Mouse (Mus musculus): Measurements from ENCODE around the gene Eif4e.
A peak's percentile ranks its signal among the peaks of the same experiment; 100 is the strongest.
"Not testable (repeated sequence)": the region's sequence is repeated elsewhere in the genome, so short reads cannot be mapped to it uniquely, and the experiment has no call there.

Gene Eif4e

DNA sequence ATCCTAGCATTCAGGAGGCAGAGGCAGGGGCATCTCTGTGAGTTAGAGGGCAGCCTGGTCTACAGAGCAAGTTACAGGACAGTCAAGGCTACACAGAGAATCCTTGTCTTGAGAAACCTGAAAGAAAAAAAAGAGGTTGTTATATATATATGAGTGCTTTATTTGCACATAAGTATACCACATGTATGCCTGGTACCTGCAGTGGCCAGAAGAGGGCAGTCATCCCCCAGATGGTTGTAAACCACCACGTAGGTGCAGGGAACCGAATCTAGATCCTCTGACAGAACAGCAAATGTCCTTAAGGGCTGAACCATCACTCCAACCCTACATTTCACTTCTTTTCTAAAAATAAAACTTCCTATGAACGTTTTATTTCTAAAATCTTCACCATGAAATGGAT is 8.1 kb upstream of the Eif4e start:
- DNase-seq (ENCODE audit: low read depth, low spot score): peak; percentile 73

GRCm38 (mm10) chr3:138519218-138519617 is 6.8 kb upstream of the Eif4e start:
- DNase-seq (ENCODE audit: low read depth, low spot score): no peak

DNA sequence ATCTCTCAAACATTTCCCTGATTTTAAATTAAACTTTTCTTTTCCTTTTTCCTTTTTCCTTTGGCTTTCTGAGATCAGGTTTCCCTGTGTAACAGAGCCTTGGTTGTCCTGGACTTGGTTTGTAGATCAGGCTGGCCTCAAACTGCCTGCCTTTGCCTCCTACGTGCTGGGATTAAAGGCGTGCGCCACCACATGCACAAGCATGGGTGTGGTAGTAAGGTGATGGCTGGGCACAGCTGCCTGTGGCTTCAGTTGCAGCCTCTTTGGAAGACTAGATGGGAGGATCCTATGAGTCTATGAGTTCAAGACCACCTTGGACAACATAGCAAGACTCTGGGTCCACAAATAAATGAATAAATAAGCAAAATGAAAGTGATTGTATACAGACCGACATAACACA is 2.0 kb upstream of the Eif4e start:
- no peak for DNase-seq (ENCODE audit: low read depth, low spot score)

DNA sequence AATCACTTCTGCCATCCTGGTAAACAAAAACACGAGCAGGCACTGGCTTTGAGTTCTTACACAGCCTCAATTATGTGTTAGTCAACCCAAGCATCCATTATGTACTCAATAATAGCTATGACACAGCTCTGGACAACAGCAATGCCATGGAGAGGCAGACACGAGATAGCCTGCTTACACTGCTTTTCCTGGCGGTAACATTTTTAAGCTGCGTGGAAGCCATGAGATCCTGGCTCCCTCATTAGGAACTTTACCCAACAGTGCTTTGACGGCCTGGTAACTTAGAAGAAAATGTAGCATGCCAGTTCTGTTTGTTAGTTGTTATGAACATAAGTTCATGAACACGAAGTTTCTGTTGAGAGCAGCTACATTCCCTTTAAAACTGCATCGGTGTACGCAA is 485 bp upstream of the Eif4e start:
- no peak for DNase-seq (ENCODE audit: low read depth, low spot score)

DNA sequence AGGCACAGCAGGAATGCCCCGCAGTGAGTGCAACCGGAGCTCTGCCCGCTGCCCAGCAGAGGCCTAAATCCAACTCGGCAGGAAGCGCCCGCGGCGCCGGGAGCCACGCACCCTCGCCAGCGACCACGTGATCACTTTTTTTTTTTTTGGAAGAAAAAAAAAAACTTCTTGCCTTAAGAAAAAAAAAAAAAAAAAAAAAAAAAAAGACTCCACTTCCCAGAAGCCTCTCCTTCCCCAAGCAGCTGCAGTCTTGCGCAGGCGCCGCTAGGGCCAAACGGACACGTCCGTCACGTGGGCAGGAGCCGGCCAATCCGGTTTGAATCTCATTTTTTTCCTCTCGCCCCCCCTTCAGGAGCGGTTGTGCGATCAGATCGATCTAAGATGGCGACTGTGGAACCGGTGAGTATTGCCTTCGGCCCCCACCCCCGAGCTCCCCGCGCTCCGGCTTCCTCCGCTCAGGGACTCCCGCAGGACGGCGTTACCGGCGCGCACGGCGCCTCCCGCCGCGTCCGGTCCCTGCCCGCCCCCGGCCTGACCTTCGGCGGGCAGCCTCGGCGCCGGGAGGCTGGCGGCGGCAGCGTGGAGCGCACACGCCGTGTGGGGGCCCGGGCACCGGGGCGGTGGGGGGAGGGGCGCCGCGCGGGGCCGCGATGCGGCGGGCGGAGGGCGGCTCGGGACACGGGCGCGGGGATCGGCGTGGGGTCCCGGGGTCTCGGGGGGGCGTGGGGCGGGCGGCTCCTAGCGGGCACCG is 1.1 kb downstream of the Eif4e start:
- peak; percentile 99 for DNase-seq (ENCODE audit: low read depth, low spot score)

GRCm38 (mm10) chr3:138527667-138528231 is 1.8 kb downstream of the Eif4e start:
- peak; percentile 83 for DNase-seq (ENCODE audit: low read depth, low spot score)

DNA sequence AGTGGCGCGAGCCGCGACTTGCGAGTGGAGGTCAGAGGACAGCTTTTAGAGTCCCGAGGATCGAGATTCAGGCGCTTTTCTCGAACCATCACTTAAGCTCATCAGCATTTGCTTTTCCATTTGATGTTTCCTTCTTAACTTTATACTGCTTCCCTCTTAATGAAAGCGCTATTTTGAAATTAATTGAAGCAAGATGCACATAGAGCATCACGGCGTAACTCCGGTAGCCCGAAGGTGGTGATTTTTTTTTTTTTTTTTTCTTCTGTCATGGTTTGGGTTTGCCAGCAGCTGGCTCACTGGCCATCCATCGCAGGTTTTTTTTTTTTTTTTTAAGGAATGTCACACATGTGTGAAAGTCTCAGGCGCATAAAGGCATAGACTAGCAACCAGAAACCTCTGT is 2.3 kb downstream of the Eif4e start:
- no peak for DNase-seq (ENCODE audit: low read depth, low spot score)

DNA sequence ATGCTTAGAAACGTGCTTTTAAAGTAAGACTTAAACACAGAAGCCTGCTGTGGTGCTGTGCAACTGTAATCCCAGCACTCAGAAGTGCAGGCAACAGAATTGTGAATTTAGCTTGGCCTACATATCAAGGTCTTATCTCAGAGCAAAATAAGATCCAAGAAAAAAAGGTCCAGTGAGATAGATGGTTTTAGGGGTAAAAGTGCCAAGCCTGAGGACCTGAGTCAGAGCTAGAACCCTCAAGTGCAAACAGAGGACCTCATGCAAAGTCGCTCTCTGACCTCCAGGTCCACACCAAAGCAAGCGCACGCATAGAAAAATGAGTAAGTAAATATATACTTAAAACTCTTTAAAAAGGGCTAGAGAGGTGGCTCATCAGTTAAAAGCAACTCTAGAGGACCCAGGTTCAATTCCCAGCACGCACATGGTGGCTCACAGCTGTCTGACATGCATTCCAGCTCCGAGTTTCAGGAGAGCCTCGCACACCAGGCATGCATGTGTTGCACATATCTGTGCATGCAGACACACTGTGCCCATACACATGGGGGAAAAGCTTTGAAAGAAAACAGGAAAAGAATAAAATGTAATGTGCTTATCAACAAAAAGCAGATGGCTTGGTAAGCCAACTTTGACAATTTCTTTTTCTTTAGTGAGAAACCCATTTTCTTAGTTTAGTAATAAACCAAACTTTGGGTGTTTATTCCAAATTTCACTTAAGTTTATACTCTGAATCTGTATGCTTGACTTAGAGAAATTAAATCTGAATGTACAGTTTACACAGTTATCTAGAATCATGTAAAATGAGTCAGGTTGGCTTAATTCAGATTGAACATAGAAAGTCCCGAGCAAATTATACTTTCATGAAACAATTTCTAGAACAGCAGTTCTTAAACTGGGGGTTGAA is 4.8 kb downstream of the Eif4e start:
- no peak for DNase-seq (ENCODE audit: low read depth, low spot score)

- no peak for DNase-seq (ENCODE audit: low read depth, low spot score)
Measured at GRCm38 (mm10) chr3:138531479-138532181, 5.7 kb downstream of the Eif4e start.

- DNase-seq (ENCODE audit: low read depth, low spot score): no peak
Measured at GRCm38 (mm10) chr3:138532764-138533163, 6.8 kb downstream of the Eif4e start.

- DNase-seq (ENCODE audit: low read depth, low spot score): no peak
Measured at GRCm38 (mm10) chr3:138536031-138536430, 10.1 kb downstream of the Eif4e start.

- no peak for DNase-seq (ENCODE audit: low read depth, low spot score)
Measured at GRCm38 (mm10) chr3:138542621-138543020, 16.6 kb downstream of the Eif4e start.

GRCm38 (mm10) chr3:138544117-138544516 is 18.1 kb downstream of the Eif4e start:
- no peak for DNase-seq (ENCODE audit: low read depth, low spot score)

DNA sequence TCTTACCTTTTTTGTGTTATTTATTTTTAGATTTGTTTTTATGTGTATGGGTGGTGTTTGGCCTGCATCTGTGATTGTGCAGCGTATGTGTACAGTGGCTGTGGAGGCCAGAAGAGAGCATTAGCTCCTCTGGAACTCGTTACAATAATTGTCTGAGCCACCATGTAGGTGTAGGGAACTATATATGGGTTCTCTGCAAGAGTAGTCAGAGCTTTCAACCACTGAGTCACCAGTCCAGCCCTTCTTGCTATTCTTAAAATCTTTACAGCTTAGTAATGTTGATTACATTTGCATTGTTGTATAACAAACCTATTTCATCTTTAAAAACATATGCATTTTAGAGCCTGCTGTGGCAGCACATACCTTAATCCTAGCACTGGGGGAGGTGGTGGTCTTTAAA is 20.7 kb downstream of the Eif4e start:
- DNase-seq (ENCODE audit: low read depth, low spot score): no peak

- no peak for DNase-seq (ENCODE audit: low read depth, low spot score)
Measured at GRCm38 (mm10) chr3:138549045-138549444, 23.1 kb downstream of the Eif4e start.

DNA sequence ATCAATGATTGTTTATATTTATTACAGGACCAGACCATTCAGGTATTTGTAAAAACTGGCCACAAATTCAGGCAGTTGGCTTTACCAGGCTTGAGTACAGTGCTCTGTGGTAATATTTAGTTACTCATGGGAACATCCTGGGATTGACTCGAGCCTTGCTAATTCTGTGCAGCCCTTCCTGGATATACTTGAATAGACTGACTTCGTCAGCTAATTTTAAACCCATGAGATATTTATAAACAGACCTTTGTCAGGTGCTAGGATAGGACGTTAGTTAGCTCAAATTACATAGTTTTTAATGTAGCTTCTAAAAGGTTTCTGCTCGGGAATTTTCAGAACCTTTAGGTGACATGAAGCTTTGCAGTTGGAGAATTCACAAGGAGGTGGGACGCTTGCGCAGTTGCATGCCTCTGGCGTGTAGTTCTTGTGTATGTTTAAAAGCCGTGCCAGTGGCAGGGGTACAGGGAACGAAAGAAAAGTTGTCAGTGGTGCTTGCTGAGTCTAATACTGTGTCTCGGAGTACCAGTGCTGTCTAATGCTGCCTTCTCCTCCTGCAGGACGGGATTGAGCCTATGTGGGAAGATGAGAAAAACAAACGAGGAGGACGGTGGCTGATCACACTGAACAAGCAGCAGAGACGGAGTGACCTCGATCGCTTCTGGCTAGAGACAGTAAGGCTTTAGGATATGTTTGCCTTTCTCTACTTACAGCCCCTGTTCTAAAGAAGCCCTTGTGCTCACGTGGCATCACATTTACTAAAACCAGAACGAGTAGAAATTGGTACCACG is 24.6 kb downstream of the Eif4e start:
- DNase-seq (ENCODE audit: low read depth, low spot score): no peak

GRCm38 (mm10) chr3:138555279-138555678 is 29.3 kb downstream of the Eif4e start:
- not testable (repeated sequence) for DNase-seq (ENCODE audit: low read depth, low spot score)

- DNase-seq (ENCODE audit: low read depth, low spot score): no peak
Measured at GRCm38 (mm10) chr3:138558529-138558928, 32.5 kb downstream of the Eif4e start.

DNA sequence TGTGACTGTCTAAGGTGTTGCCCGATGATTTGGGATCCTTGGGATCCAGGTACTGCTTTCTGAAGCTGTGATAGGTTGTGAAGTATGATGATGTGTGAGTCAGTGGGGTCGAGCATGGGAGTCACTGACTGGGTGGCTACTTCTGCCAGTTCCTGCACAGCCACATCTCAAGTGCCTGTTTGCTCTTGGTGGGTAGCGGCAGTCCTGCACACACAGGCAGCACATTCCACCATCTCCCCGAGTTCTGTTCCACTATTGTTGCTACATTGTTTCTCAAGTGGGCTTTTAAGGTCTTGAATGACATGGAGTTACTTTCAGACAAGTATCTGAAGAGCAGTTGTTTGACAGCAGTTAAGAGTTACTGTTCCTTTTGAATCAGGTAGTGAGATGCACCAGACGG is 34.3 kb downstream of the Eif4e start:
- DNase-seq (ENCODE audit: low read depth, low spot score): no peak

GRCm38 (mm10) chr3:138560886-138561285 is 34.9 kb downstream of the Eif4e start:
- no peak for DNase-seq (ENCODE audit: low read depth, low spot score)

DNA sequence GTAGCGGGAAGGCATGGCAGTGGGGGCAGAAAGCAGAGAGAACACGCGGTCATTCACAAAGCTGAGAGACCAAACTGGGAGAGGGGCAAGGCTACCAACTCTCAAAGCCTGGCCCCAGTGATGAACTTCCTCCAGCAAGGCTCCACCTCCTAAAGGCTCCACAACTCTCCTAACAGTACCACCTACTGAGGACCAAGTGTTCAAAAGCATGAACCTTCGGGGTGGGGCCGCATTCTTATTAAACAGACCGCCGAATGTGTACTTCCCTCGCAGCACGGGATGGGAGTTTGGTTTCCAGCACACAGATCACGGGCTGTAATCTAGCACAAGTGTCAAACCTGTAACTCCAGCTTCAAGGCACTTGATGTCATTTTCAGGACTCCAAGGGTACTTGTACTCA is 52.9 kb downstream of the Eif4e start:
- DNase-seq (ENCODE audit: low read depth, low spot score): peak; percentile 93
